Mouse (Mus musculus): ENCODE measurements around the gene Guca1a.

GRCm38 (mm10) chr17:47439396-47440028 is 39.1 kb upstream of the Guca1a start:
- TF ChIP-seq CTCF (IDR thresholded peaks at IDR 0.05; ENCODE audit: extremely low read depth, insufficient read length, insufficient replicate concordance, low read depth, low read length) (no peak), POLR2A (IDR thresholded peaks at IDR 0.05; ENCODE audit: low read depth, low read length) (no peak; the same call in 1 of the 2 replicates)

Data from small intestine, adult 2 months (tissue).